Mouse (Mus musculus): ENCODE data around the gene Dtd1. TPM values are rescaled to one million over a fixed set of nuclear protein-coding genes. Genes with fewer than 3 reads are reported as not detected.

The Dtd1 gene
- polyA plus RNA-seq, 1 experiment from 2014 or later, result 40.1 TPM

- 90% methylated on average over 4 of the region's 4 CpGs for WGBS
These were observed 175.9 kb downstream of the Dtd1 start for GRCm38 (mm10) chr2:144775626-144776025.

GRCm38 (mm10) chr2:144779263-144779662, 179.6 kb downstream of the Dtd1 start:
- Histone ChIP-seq H3K4me2 (ENCODE audit: low read depth, low read length) (no peak overlapping the region), H3K4me3 (replicated peaks; ENCODE audit: low read length) (no peak overlapping the region), H3K36me3 (ENCODE audit: control insufficient read depth, insufficient read depth, low read length) (no peaks in the 10 kb centered on the region), H3K9me3 (replicated peaks; ENCODE audit: control insufficient read depth, low read length) (no peaks in the 10 kb centered on the region), H3K27ac (ENCODE audit: low read length) (no peak overlapping the region), H3K27me3 (ENCODE audit: control insufficient read depth, insufficient read depth, low read length) (no peaks in the 10 kb centered on the region), H3K9ac (ENCODE audit: low read length) (no peak overlapping the region), H3K4me1 (ENCODE audit: control insufficient read depth, insufficient read depth, low read length) (no peaks in the 10 kb centered on the region)
- WGBS, result 72% methylated on average over 7 of the region's 7 CpGs
- no peak for ATAC-seq (ENCODE audit: insufficient read depth, low FRiP score)

More at GRCm38 (mm10) chr2:144775626-144776025, 175.9 kb downstream of the Dtd1 start:
- H3K9me3 ChIP-seq (replicated peaks; ENCODE audit: control insufficient read depth, low read length), result no peaks in the 10 kb centered on the region
- no peak overlapping the region for H3K9ac ChIP-seq (ENCODE audit: low read length)
- no peak overlapping the region for H3K4me3 ChIP-seq (replicated peaks; ENCODE audit: low read length)
- no peaks in the 10 kb centered on the region for H3K27me3 ChIP-seq (ENCODE audit: control insufficient read depth, insufficient read depth, low read length)
- H3K4me2 ChIP-seq (ENCODE audit: low read depth, low read length), result no peak overlapping the region
- no peaks in the 10 kb centered on the region for H3K4me1 ChIP-seq (ENCODE audit: control insufficient read depth, insufficient read depth, low read length)
- H3K27ac ChIP-seq (ENCODE audit: low read length), result no peak overlapping the region
- no peaks in the 10 kb centered on the region for H3K36me3 ChIP-seq (ENCODE audit: control insufficient read depth, insufficient read depth, low read length)
- no peak for ATAC-seq (ENCODE audit: insufficient read depth, low FRiP score)

DNA sequence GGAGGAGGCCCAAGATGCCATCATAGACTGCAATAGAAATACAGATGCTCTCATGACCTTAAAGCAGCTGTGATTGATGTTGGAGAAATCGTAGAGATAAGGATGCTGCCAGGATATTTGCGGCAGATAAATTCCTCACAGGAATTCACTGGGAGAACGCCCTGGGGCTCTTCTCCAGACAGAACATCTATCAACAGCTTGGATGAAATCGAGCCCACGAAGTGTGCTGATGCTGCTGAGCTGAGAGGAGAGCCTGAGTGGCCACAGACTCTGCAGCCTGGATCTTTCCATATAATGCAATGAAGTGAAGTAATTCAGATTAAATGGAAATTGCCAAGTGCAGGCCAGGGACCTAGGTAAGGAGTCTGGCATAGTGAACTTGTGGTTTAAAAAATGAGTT, 181.0 kb downstream of the Dtd1 start:
- no peak overlapping the region for H3K9ac ChIP-seq (ENCODE audit: low read length)
- no peaks in the 10 kb centered on the region for H3K4me1 ChIP-seq (ENCODE audit: control insufficient read depth, insufficient read depth, low read length)
- H3K4me3 ChIP-seq (replicated peaks; ENCODE audit: low read length), result no peak overlapping the region
- 18% methylated on average over 5 of the region's 5 CpGs for WGBS
- H3K9me3 ChIP-seq (replicated peaks; ENCODE audit: control insufficient read depth, low read length), result no peaks in the 10 kb centered on the region
- H3K27ac ChIP-seq (ENCODE audit: low read length), result no peak overlapping the region
- no peaks in the 10 kb centered on the region for H3K27me3 ChIP-seq (ENCODE audit: control insufficient read depth, insufficient read depth, low read length)
- H3K36me3 ChIP-seq (ENCODE audit: control insufficient read depth, insufficient read depth, low read length), result no peaks in the 10 kb centered on the region
- ATAC-seq (ENCODE audit: insufficient read depth, low FRiP score), result no peak
- no peak overlapping the region for H3K4me2 ChIP-seq (ENCODE audit: low read depth, low read length)

DNA sequence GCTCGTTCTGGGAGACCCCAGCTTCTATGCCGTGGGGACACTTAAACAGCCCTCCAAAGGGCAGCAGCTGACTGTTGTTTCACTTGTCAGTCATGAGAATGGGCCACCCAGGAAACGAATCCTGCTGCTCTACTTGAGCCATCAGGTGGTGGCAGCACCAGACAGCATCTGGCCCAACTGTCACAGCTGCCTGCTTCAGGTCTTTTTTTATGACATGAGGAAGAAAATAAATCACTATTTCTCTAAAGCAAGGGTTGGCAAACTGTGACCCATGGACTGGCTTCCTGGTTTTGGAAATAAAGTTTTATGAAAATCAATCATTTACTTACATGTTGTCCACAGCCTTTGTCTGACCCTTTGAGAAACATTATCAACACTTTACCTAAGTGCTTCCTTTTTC, 182.2 kb downstream of the Dtd1 start:
- H3K36me3 ChIP-seq (ENCODE audit: control insufficient read depth, insufficient read depth, low read length), result no peaks in the 10 kb centered on the region
- no peak overlapping the region for H3K4me2 ChIP-seq (ENCODE audit: low read depth, low read length)
- ATAC-seq (ENCODE audit: insufficient read depth, low FRiP score), result no peak
- no peaks in the 10 kb centered on the region for H3K4me1 ChIP-seq (ENCODE audit: control insufficient read depth, insufficient read depth, low read length)
- no peak overlapping the region for H3K9ac ChIP-seq (ENCODE audit: low read length)
- H3K27me3 ChIP-seq (ENCODE audit: control insufficient read depth, insufficient read depth, low read length), result no peaks in the 10 kb centered on the region
- H3K27ac ChIP-seq (ENCODE audit: low read length), result no peak overlapping the region
- no peak overlapping the region for H3K4me3 ChIP-seq (replicated peaks; ENCODE audit: low read length)
- WGBS, result 61% methylated on average over 3 of the region's 3 CpGs
- no peaks in the 10 kb centered on the region for H3K9me3 ChIP-seq (replicated peaks; ENCODE audit: control insufficient read depth, low read length)

GRCm38 (mm10) chr2:144782481-144782880, 182.8 kb downstream of the Dtd1 start:
- no peak overlapping the region for H3K4me3 ChIP-seq (replicated peaks; ENCODE audit: low read length)
- H3K27me3 ChIP-seq (ENCODE audit: control insufficient read depth, insufficient read depth, low read length), result no peaks in the 10 kb centered on the region
- no peak for ATAC-seq (ENCODE audit: insufficient read depth, low FRiP score)
- no peak overlapping the region for H3K27ac ChIP-seq (ENCODE audit: low read length)
- no peak overlapping the region for H3K4me2 ChIP-seq (ENCODE audit: low read depth, low read length)
- no peak overlapping the region for H3K9ac ChIP-seq (ENCODE audit: low read length)
- WGBS, result 49% methylated on average over 4 of the region's 4 CpGs
- no peaks in the 10 kb centered on the region for H3K36me3 ChIP-seq (ENCODE audit: control insufficient read depth, insufficient read depth, low read length)
- H3K4me1 ChIP-seq (ENCODE audit: control insufficient read depth, insufficient read depth, low read length), result no peaks in the 10 kb centered on the region
- no peaks in the 10 kb centered on the region for H3K9me3 ChIP-seq (replicated peaks; ENCODE audit: control insufficient read depth, low read length)

DNA sequence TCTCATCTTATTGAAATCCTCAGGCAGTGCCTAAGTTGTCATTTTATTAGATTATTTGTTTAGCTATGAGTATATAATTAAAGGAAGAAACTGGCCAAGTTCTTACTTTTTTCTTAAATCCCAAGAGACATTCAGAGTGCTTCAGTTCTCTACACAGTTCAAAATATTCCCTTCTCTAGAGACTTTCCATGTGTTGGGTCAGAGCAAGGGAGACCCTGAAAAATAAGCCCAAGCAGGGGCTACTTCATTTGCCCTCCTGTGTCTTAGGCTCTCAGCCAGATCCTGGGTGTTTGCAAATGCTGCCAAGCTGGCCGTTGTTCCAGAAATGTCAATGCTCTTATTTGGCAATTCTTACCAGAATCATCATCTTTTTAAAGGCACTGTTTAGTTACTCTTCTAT, 183.5 kb downstream of the Dtd1 start:
- H3K27me3 ChIP-seq (ENCODE audit: control insufficient read depth, insufficient read depth, low read length), result no peaks in the 10 kb centered on the region
- no peak overlapping the region for H3K4me3 ChIP-seq (replicated peaks; ENCODE audit: low read length)
- 58% methylated on average over 1 of the region's 1 CpGs for WGBS
- H3K9ac ChIP-seq (ENCODE audit: low read length), result no peak overlapping the region
- no peaks in the 10 kb centered on the region for H3K9me3 ChIP-seq (replicated peaks; ENCODE audit: control insufficient read depth, low read length)
- no peak overlapping the region for H3K27ac ChIP-seq (ENCODE audit: low read length)
- no peaks in the 10 kb centered on the region for H3K4me1 ChIP-seq (ENCODE audit: control insufficient read depth, insufficient read depth, low read length)
- H3K4me2 ChIP-seq (ENCODE audit: low read depth, low read length), result no peak overlapping the region
- no peak for ATAC-seq (ENCODE audit: insufficient read depth, low FRiP score)
- H3K36me3 ChIP-seq (ENCODE audit: control insufficient read depth, insufficient read depth, low read length), result no peaks in the 10 kb centered on the region

- no peaks in the 10 kb centered on the region for H3K9me3 ChIP-seq (replicated peaks; ENCODE audit: control insufficient read depth, low read length)
- no peaks in the 10 kb centered on the region for H3K4me1 ChIP-seq (ENCODE audit: control insufficient read depth, insufficient read depth, low read length)
- no peaks in the 10 kb centered on the region for H3K36me3 ChIP-seq (ENCODE audit: control insufficient read depth, insufficient read depth, low read length)
- H3K27me3 ChIP-seq (ENCODE audit: control insufficient read depth, insufficient read depth, low read length), result no peaks in the 10 kb centered on the region
- H3K9ac ChIP-seq (ENCODE audit: low read length), result no peak overlapping the region
- ATAC-seq (ENCODE audit: insufficient read depth, low FRiP score), result no peak
- no peak overlapping the region for H3K27ac ChIP-seq (ENCODE audit: low read length)
- H3K4me2 ChIP-seq (ENCODE audit: low read depth, low read length), result no peak overlapping the region
- WGBS, result 92% methylated on average over 6 of the region's 6 CpGs
- H3K4me3 ChIP-seq (replicated peaks; ENCODE audit: low read length), result no peak overlapping the region
These were observed 184.1 kb downstream of the Dtd1 start for GRCm38 (mm10) chr2:144783831-144784230.

- Histone ChIP-seq H3K36me3 (ENCODE audit: control insufficient read depth, insufficient read depth, low read length) (no peaks in the 10 kb centered on the region), H3K27me3 (ENCODE audit: control insufficient read depth, insufficient read depth, low read length) (no peaks in the 10 kb centered on the region), H3K4me2 (ENCODE audit: low read depth, low read length) (no peak overlapping the region), H3K4me1 (ENCODE audit: control insufficient read depth, insufficient read depth, low read length) (no peaks in the 10 kb centered on the region), H3K4me3 (replicated peaks; ENCODE audit: low read length) (no peak overlapping the region), H3K9ac (ENCODE audit: low read length) (no peak overlapping the region), H3K27ac (ENCODE audit: low read length) (no peak overlapping the region), H3K9me3 (replicated peaks; ENCODE audit: control insufficient read depth, low read length) (no peaks in the 10 kb centered on the region)
- ATAC-seq (ENCODE audit: insufficient read depth, low FRiP score), result no peak
- WGBS, result 63% methylated on average over 14 of the region's 14 CpGs
These were observed 192.1 kb downstream of the Dtd1 start for GRCm38 (mm10) chr2:144791671-144792294.

- no peak overlapping the region for H3K9ac ChIP-seq (ENCODE audit: low read length)
- no peaks in the 10 kb centered on the region for H3K4me1 ChIP-seq (ENCODE audit: control insufficient read depth, insufficient read depth, low read length)
- no peaks in the 10 kb centered on the region for H3K9me3 ChIP-seq (replicated peaks; ENCODE audit: control insufficient read depth, low read length)
- WGBS, result 59% methylated on average over 8 of the region's 8 CpGs
- no peak for ATAC-seq (ENCODE audit: insufficient read depth, low FRiP score)
- H3K4me3 ChIP-seq (replicated peaks; ENCODE audit: low read length), result no peak overlapping the region
- no peak overlapping the region for H3K4me2 ChIP-seq (ENCODE audit: low read depth, low read length)
- H3K27me3 ChIP-seq (ENCODE audit: control insufficient read depth, insufficient read depth, low read length), result no peaks in the 10 kb centered on the region
- H3K36me3 ChIP-seq (ENCODE audit: control insufficient read depth, insufficient read depth, low read length), result no peaks in the 10 kb centered on the region
- H3K27ac ChIP-seq (ENCODE audit: low read length), result no peak overlapping the region
These were observed 197.8 kb downstream of the Dtd1 start for GRCm38 (mm10) chr2:144797515-144797914.
